Mouse (Mus musculus) liver, embryonic 11.5 days (tissue): ENCODE measurements around the gene Ccdc88b. TPM values are rescaled to one million over a fixed set of nuclear protein-coding genes. Genes with fewer than 3 reads are reported as not detected.

Source experiments
- ATAC-seq: fragments of 200-750 bp; cut with Nextera tagmentation; replicated peaks from 2 replicates; pipeline ENCODE4 v1.8.0; 2017; ENCODE audit warnings: moderate number of reproducible peaks, mild to moderate bottlenecking, moderate TSS enrichment, moderate library complexity; ENCODE audit not compliant: low FRiP score
- DNase-seq: peaks from one replicate; pipeline ENCODE4 v3.0.0-alpha.2; 2017; ENCODE audit warnings: low spot score
- H3K27ac ChIP-seq: fragments of 300-500 bp; sonication (generic); 2 replicates; pipeline ENCODE4 v1.5.1; 2014; ENCODE audit warnings: mild to moderate bottlenecking, low read depth, low read length, control low read depth
- H3K27me3 ChIP-seq: fragments of 300-500 bp; sonication (generic); replicated peaks from 2 replicates; pipeline ENCODE4 v1.6.1; 2014; ENCODE audit warnings: low read length, mixed read lengths; ENCODE audit not compliant: control insufficient read depth, insufficient read depth
- H3K36me3 ChIP-seq: fragments of 300-500 bp; sonication (generic); 2 replicates; pipeline ENCODE4 v1.6.1; 2014; ENCODE audit warnings: mild to moderate bottlenecking, low read length, moderate library complexity, mixed read lengths; ENCODE audit not compliant: control insufficient read depth, insufficient read depth
- H3K4me1 ChIP-seq: fragments of 300-500 bp; sonication (generic); replicated peaks from 2 replicates; pipeline ENCODE4 v1.6.1; 2014; ENCODE audit warnings: low read length, mixed read lengths; ENCODE audit not compliant: control insufficient read depth, insufficient read depth
- H3K4me2 ChIP-seq: fragments of 300-500 bp; sonication (generic); 2 replicates; pipeline ENCODE4 v1.6.1; 2014; ENCODE audit warnings: mild to moderate bottlenecking, control low read depth, moderate library complexity
- H3K4me3 ChIP-seq: fragments of 300-500 bp; sonication (generic); 2 replicates; pipeline ENCODE4 v1.5.1; 2014; ENCODE audit warnings: low read depth, low read length, control low read depth
- H3K9ac ChIP-seq: fragments of 300-500 bp; sonication (generic); 2 replicates; pipeline ENCODE4 v1.6.1; 2014; ENCODE audit warnings: low read depth, low read length, control low read depth
- H3K9me3 ChIP-seq: fragments of 300-500 bp; sonication (generic); 2 replicates; pipeline ENCODE4 v1.6.1; 2016; ENCODE audit warnings: low read length, inconsistent platforms, mixed read lengths; ENCODE audit not compliant: control insufficient read depth
- WGBS: fragments of 180-500 bp; shearing (Covaris S2); extraction: QIAGEN DNeasy Blood & Tissue Kit; methylation state at CpG from one replicate; pipeline ENCODE4 v1.1.7; 2014; 5-methylcytosine and 5-hydroxymethylcytosine counted together
- microRNA-seq: library from miRNA; unstranded; fragments of <30 nt; microRNA quantifications from one replicate; pipeline ENCODE4, GENCODE M21; 2017; ENCODE audit warnings: borderline number of aligned reads
- polyA plus RNA-seq: library from polyadenylated mRNA; unstranded; fragments of >200 nt; fragmentation: Nextera tagmentation; extraction: Ambion mirVana; gene quantifications from 2 replicates; pipeline ENCODE4 v1.2.1, GENCODE M21; 2014

The Ccdc88b gene
- polyA plus RNA-seq, 1 experiment from 2014 or later = 2.8 TPM

GRCm38 (mm10) chr19:6826601-6827000, 31.4 kb downstream of the Ccdc88b start:
- H3K27ac ChIP-seq = no peak overlapping the region
- no peaks in the 10 kb centered on the region for H3K36me3 ChIP-seq
- DNase-seq (no peak), ATAC-seq (no peak)
- H3K4me2 ChIP-seq = no peak overlapping the region
- peaks cover under 1% of the 10 kb centered on the region for H3K4me1 ChIP-seq
- 66% methylated on average over 3 of the region's 3 CpGs for WGBS
- H3K9ac ChIP-seq = no peak overlapping the region
- H3K4me3 ChIP-seq = no peak overlapping the region
- H3K9me3 ChIP-seq = no peaks in the 10 kb centered on the region
- H3K27me3 ChIP-seq = peaks cover 46% of the 10 kb centered on the region

DNA sequence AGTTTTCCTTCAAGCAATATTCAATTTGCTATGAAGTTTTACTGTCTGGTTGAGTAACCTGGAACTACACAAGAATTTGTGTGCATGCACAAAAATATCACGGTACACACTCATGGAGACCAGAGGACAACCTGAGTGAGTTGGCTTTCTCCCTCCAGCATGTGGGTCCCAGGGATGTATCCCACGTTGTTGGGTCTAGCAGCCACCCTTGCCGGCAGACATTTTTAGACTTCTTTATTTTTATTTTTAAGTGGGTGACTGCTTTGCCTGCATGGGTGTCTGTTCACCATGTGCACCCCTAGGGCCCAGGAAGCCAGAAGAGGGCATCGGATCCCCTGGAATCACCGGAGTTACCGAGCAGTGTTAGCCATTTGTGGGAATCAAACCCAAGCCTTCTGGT, 32.6 kb downstream of the Ccdc88b start:
- 79% methylated on average over 6 of the region's 6 CpGs for WGBS
- peaks cover 33% of the 10 kb centered on the region for H3K27me3 ChIP-seq
- no peak overlapping the region for H3K4me3 ChIP-seq
- no peak overlapping the region for H3K4me2 ChIP-seq
- H3K36me3 ChIP-seq = no peaks in the 10 kb centered on the region
- no peaks in the 10 kb centered on the region for H3K9me3 ChIP-seq
- no peak for ATAC-seq
- H3K27ac ChIP-seq = no peak overlapping the region
- H3K4me1 ChIP-seq = no peaks in the 10 kb centered on the region; the same call in 1 of the 2 replicates
- DNase-seq = no peak
- H3K9ac ChIP-seq = no peak overlapping the region

- no peaks in the 10 kb centered on the region for H3K4me1 ChIP-seq
- H3K4me2 ChIP-seq = no peak overlapping the region
- no peak overlapping the region for H3K4me3 ChIP-seq
- no peak for DNase-seq
- H3K36me3 ChIP-seq = no peaks in the 10 kb centered on the region
- no peak for ATAC-seq
- no peak overlapping the region for H3K27ac ChIP-seq
- peaks cover 7% of the 10 kb centered on the region; the same call in 1 of the 2 replicates for H3K27me3 ChIP-seq
- H3K9ac ChIP-seq = no peak overlapping the region
- WGBS = 83% methylated on average over 13 of the region's 13 CpGs
- no peaks in the 10 kb centered on the region for H3K9me3 ChIP-seq
Measured at GRCm38 (mm10) chr19:6820538-6821195, 37.3 kb downstream of the Ccdc88b start.

GRCm38 (mm10) chr19:6819143-6819827, 38.7 kb downstream of the Ccdc88b start:
- no peak overlapping the region for H3K4me3 ChIP-seq
- peaks cover 7% of the 10 kb centered on the region; the same call in 1 of the 2 replicates for H3K27me3 ChIP-seq
- no peak for DNase-seq
- H3K4me1 ChIP-seq = no peaks in the 10 kb centered on the region
- no peaks in the 10 kb centered on the region for H3K9me3 ChIP-seq
- no peak for ATAC-seq
- no peak overlapping the region for H3K27ac ChIP-seq
- H3K4me2 ChIP-seq = no peak overlapping the region
- no peak overlapping the region for H3K9ac ChIP-seq
- no peaks in the 10 kb centered on the region for H3K36me3 ChIP-seq
- WGBS = 45% methylated on average over 10 of the region's 10 CpGs

GRCm38 (mm10) chr19:6814958-6815357, 43.1 kb downstream of the Ccdc88b start:
- Histone ChIP-seq H3K9ac (no peak overlapping the region), H3K9me3 (no peaks in the 10 kb centered on the region), H3K4me1 (no peaks in the 10 kb centered on the region), H3K27me3 (no peaks in the 10 kb centered on the region), H3K4me2 (no peak overlapping the region), H3K4me3 (no peak overlapping the region), H3K27ac (no peak overlapping the region), H3K36me3 (no peaks in the 10 kb centered on the region)
- ATAC-seq = no peak
- no peak for DNase-seq
- WGBS = 70% methylated on average over 3 of the region's 3 CpGs

DNA sequence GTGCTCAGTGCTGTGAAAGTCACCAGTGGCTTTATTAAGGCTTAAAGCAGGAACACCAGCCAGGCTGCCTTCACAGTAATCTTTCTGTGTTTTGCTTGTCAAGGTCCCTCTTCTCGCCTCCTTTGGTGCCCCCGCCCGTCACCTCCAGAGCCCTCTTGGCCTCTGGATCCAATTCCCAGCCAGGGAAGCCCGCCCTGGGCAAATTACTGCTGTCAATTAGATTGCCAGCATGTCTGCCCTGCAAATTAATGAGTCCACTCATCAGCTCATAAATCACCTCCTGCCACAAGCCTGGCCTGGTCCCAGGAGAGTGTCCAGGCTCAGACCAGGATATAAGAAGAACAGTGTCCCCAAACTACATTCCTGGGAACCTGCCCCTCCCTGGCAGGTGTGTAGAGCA, 43.6 kb downstream of the Ccdc88b start:
- no peak overlapping the region for H3K27ac ChIP-seq
- no peak overlapping the region for H3K4me3 ChIP-seq
- H3K4me1 ChIP-seq = no peaks in the 10 kb centered on the region
- H3K4me2 ChIP-seq = no peak overlapping the region
- 57% methylated on average over 4 of the region's 4 CpGs for WGBS
- no peaks in the 10 kb centered on the region for H3K36me3 ChIP-seq
- ATAC-seq (no peak), DNase-seq (no peak)
- no peaks in the 10 kb centered on the region for H3K9me3 ChIP-seq
- no peak overlapping the region for H3K9ac ChIP-seq
- H3K27me3 ChIP-seq = no peaks in the 10 kb centered on the region

Small RNA genes lying within 50 kb of the gene (microRNA-seq; reads per million reads assigned to microRNA genes)
- gene Mir5046 = not detected

Other genes with a start within 250 kb of the Ccdc88b start
- gene Rps6ka4, start 17.6 kb downstream of the Ccdc88b start, polyA plus RNA-seq = 11.5 and 12.6 TPM in 2 replicates
- 167 and 169 TPM in 2 replicates for gene Trmt112, start 51.5 kb upstream of the Ccdc88b start, polyA plus RNA-seq
- gene Prdx5, start 51.9 kb upstream of the Ccdc88b start, polyA plus RNA-seq = 106 and 117 TPM in 2 replicates
- gene Esrra, start 63.6 kb upstream of the Ccdc88b start, polyA plus RNA-seq = 4.1 and 5.9 TPM in 2 replicates
- 0.49 and 0.91 TPM in 2 replicates for gene Catsperz, start 67.2 kb upstream of the Ccdc88b start, polyA plus RNA-seq
- 0.18 and 0.38 TPM in 2 replicates for gene Kcnk4, start 76.3 kb upstream of the Ccdc88b start, polyA plus RNA-seq
- 51.9 and 54.7 TPM in 2 replicates for gene Bad, start 83.7 kb upstream of the Ccdc88b start, polyA plus RNA-seq
- gene Gpr137, start 84.3 kb upstream of the Ccdc88b start, polyA plus RNA-seq = 18.2 and 18.9 TPM in 2 replicates
- gene Ppp1r14b, start 116.8 kb upstream of the Ccdc88b start, polyA plus RNA-seq = 189 and 221 TPM in 2 replicates
- gene Plcb3, start 118.3 kb upstream of the Ccdc88b start, polyA plus RNA-seq = 20.6 and 23.4 TPM in 2 replicates
- gene Fkbp2, start 122.3 kb upstream of the Ccdc88b start, polyA plus RNA-seq = 111 and 124 TPM in 2 replicates
- 24.3 and 28.8 TPM in 2 replicates for gene Vegfb, start 129.4 kb upstream of the Ccdc88b start, polyA plus RNA-seq
- gene Dnajc4, start 134.4 kb upstream of the Ccdc88b start, polyA plus RNA-seq = 14.0 and 14.7 TPM in 2 replicates
- 15.9 and 16.9 TPM in 2 replicates for gene Nudt22, start 137.9 kb upstream of the Ccdc88b start, polyA plus RNA-seq
- gene Trpt1, start 137.9 kb upstream of the Ccdc88b start, polyA plus RNA-seq = 3.9 and 4.9 TPM in 2 replicates
- 155 and 170 TPM in 2 replicates for gene Fermt3, start 161.3 kb upstream of the Ccdc88b start, polyA plus RNA-seq
- gene Stip1, start 181.8 kb upstream of the Ccdc88b start, polyA plus RNA-seq = 356 and 387 TPM in 2 replicates
- gene Macrod1, start 198.6 kb upstream of the Ccdc88b start, polyA plus RNA-seq = 5.9 and 6.7 TPM in 2 replicates
- 0.60 and 0.64 TPM in 2 replicates for gene Flrt1, start 247.5 kb upstream of the Ccdc88b start, polyA plus RNA-seq